Mouse (Mus musculus): ENCODE results near the gene Gm4201. TPM values are rescaled to one million over a fixed set of nuclear protein-coding genes. Genes with fewer than 3 reads are reported as not detected.
"Not testable (repeated sequence)": the region's sequence is repeated elsewhere in the genome, so short reads cannot be mapped to it uniquely, and the experiment has no call there.

The Gm4201 gene
- not detected in 2 replicates for polyA plus RNA-seq (2016; fragmentation: Nextera tagmentation; extraction: Ambion mirVana)

- not testable (repeated sequence) for H3K4me3 ChIP-seq; H3K27ac ChIP-seq (replicated peaks); H3K4me1 ChIP-seq; H3K27me3 ChIP-seq (replicated peaks; ENCODE audit: low read depth, poor library complexity, severe bottlenecking); H3K9me3 ChIP-seq; DNase-seq (ENCODE audit: low spot score); H3K36me3 ChIP-seq (replicated peaks)
- WGBS = no CpG with 5 or more reads among the region's 3 CpGs
Measured at GRCm38 (mm10) chr7:22565243-22565642, at the start of gene Gm4201. Gene Gm4201, minus strand, starts transcription at chr7:22565343.

GRCm38 (mm10) chr7:22588027-22588426 lies 22.9 kb upstream of the Gm4201 start, which contains the start of gene Gm4565:
Gene Gm4565, minus strand, starts transcription at chr7:22588127.
- H3K4me1 ChIP-seq = not testable (repeated sequence)
- WGBS = 80% methylated on average over 2 of the region's 4 CpGs

GRCm38 (mm10) chr7:22534787-22535186 lies 30.4 kb downstream of the Gm4201 start, which contains the start of gene Gm8677:
Gene Gm8677, minus strand, starts transcription at chr7:22534887.
- not testable (repeated sequence) for H3K9me3 ChIP-seq; H3K27ac ChIP-seq (replicated peaks); H3K27me3 ChIP-seq (replicated peaks; ENCODE audit: low read depth, poor library complexity, severe bottlenecking); H3K4me1 ChIP-seq; DNase-seq (ENCODE audit: low spot score); H3K36me3 ChIP-seq (replicated peaks); H3K4me3 ChIP-seq
- no CpG with 5 or more reads among the region's 1 CpGs for WGBS

More at GRCm38 (mm10) chr7:22588027-22588426, 22.9 kb upstream of the Gm4201 start, which contains the start of gene Gm4565:
- not testable (repeated sequence) for H3K9me3 ChIP-seq; H3K36me3 ChIP-seq (replicated peaks); DNase-seq (ENCODE audit: low spot score); H3K27ac ChIP-seq (replicated peaks); H3K4me3 ChIP-seq; H3K27me3 ChIP-seq (replicated peaks; ENCODE audit: low read depth, poor library complexity, severe bottlenecking)

- H3K4me3 ChIP-seq; H3K27ac ChIP-seq (replicated peaks); H3K9me3 ChIP-seq; H3K4me1 ChIP-seq; H3K27me3 ChIP-seq (replicated peaks; ENCODE audit: low read depth, poor library complexity, severe bottlenecking); H3K36me3 ChIP-seq (replicated peaks); DNase-seq (ENCODE audit: low spot score): not testable (repeated sequence)
- WGBS = no CpG with 5 or more reads among the region's 3 CpGs
Measured at GRCm38 (mm10) chr7:22522667-22523066, 42.5 kb downstream of the Gm4201 start, which contains the start of gene Vmn1r152. Gene Vmn1r152, plus strand, starts transcription at chr7:22522967.

Other genes with a start within 250 kb of the Gm4201 start
- gene Gm4187, start 235.6 kb downstream of the Gm4201 start, polyA plus RNA-seq (2016; fragmentation: Nextera tagmentation; extraction: Ambion mirVana) = not detected in 2 replicates
- not detected in 2 replicates for gene Gm8660, start 194.3 kb downstream of the Gm4201 start, polyA plus RNA-seq (2016; fragmentation: Nextera tagmentation; extraction: Ambion mirVana)
- gene Vmn1r148, start 151.8 kb downstream of the Gm4201 start, polyA plus RNA-seq (2016; fragmentation: Nextera tagmentation; extraction: Ambion mirVana) = not detected in 2 replicates
- gene Vmn1r149, start 127.1 kb downstream of the Gm4201 start, polyA plus RNA-seq (2016; fragmentation: Nextera tagmentation; extraction: Ambion mirVana) = not detected in 2 replicates
- gene Gm10665, start 101.3 kb downstream of the Gm4201 start, polyA plus RNA-seq (2016; fragmentation: Nextera tagmentation; extraction: Ambion mirVana) = not detected in 2 replicates
- gene Vmn1r151, start 65.7 kb downstream of the Gm4201 start, polyA plus RNA-seq (2016; fragmentation: Nextera tagmentation; extraction: Ambion mirVana) = not detected in 2 replicates
- gene Vmn1r152, start 42.4 kb downstream of the Gm4201 start, polyA plus RNA-seq (2016; fragmentation: Nextera tagmentation; extraction: Ambion mirVana) = not detected in 2 replicates
- not detected in 2 replicates for gene Gm8677, start 30.5 kb downstream of the Gm4201 start, polyA plus RNA-seq (2016; fragmentation: Nextera tagmentation; extraction: Ambion mirVana)
- not detected in 2 replicates for gene Gm4565, start 22.8 kb upstream of the Gm4201 start, polyA plus RNA-seq (2016; fragmentation: Nextera tagmentation; extraction: Ambion mirVana)
- gene Vmn1r155, start 92.7 kb upstream of the Gm4201 start, polyA plus RNA-seq (2016; fragmentation: Nextera tagmentation; extraction: Ambion mirVana) = not detected in 2 replicates
- not detected in 2 replicates for gene Gm8693, start 127.0 kb upstream of the Gm4201 start, polyA plus RNA-seq (2016; fragmentation: Nextera tagmentation; extraction: Ambion mirVana)
- gene Gm4567, start 154.4 kb upstream of the Gm4201 start, polyA plus RNA-seq (2016; fragmentation: Nextera tagmentation; extraction: Ambion mirVana) = not detected in 2 replicates
- not detected in 2 replicates for gene Vmn1r157, start 196.4 kb upstream of the Gm4201 start, polyA plus RNA-seq (2016; fragmentation: Nextera tagmentation; extraction: Ambion mirVana)
- gene Vmn1r158, start 225.4 kb upstream of the Gm4201 start, polyA plus RNA-seq (2016; fragmentation: Nextera tagmentation; extraction: Ambion mirVana) = not detected in 2 replicates